Mouse (Mus musculus) cerebellum, adult 2 months (tissue): Measurements from ENCODE around the gene Ttc39b.

Experiments
- CTCF ChIP-seq: fragments of 200-500 bp; IDR thresholded peaks from 2 replicates; pipeline ENCODE4 v1.5.1; 2011; ENCODE audit warnings: low read depth, mild to moderate bottlenecking, control low read depth, low read length, moderate library complexity, borderline replicate concordance; ENCODE audit not compliant: insufficient read depth
- POLR2A ChIP-seq: fragments of 200-500 bp; IDR thresholded peaks from 2 replicates; pipeline ENCODE4 v1.6.1; 2011; ENCODE audit warnings: low read length, control low read depth, borderline replicate concordance; ENCODE audit not compliant: insufficient read depth

DNA sequence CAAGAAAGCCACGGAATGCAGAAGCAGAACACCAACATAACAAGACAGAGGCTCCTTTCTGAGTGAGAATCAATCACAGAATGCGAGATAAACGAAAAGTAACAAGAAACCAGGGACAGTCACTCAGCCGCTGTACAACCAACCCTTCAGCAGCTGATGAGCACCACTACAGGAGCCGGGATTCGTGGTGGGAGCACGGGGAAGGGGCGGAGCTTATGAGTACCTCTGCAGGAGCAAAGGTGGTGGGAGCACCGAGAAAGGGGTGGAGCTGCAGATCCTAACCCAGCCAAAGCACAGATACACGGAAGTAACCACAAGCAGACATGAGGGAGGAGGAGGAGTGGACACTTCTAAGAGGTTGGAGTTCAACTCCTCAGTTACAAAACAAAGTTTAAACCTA lies 69.1 kb downstream of the Ttc39b start:
- TF ChIP-seq CTCF (no peak), POLR2A (no peak)
